Mouse (Mus musculus) neural tube, embryonic 15.5 days (tissue): Measurements from ENCODE around the gene 1700016K19Rik. TPM values are rescaled to one million over a fixed set of nuclear protein-coding genes. Genes with fewer than 3 reads are reported as not detected.

Experiments
- ATAC-seq: fragments of 200-750 bp; cut with Nextera tagmentation; 2 replicates; pipeline ENCODE4 v1.8.0; 2017; ENCODE audit warnings: mild to moderate bottlenecking, moderate TSS enrichment, moderate library complexity; ENCODE audit not compliant: low FRiP score
- H3K27ac ChIP-seq: fragments of 300-500 bp; sonication (generic); replicated peaks from 2 replicates; pipeline ENCODE4 v1.5.1; 2015; ENCODE audit warnings: mild to moderate bottlenecking, inconsistent platforms
- H3K27me3 ChIP-seq: fragments of 300-500 bp; sonication (generic); replicated peaks from 2 replicates; pipeline ENCODE4 v1.6.1; 2015; ENCODE audit warnings: inconsistent platforms
- H3K36me3 ChIP-seq: fragments of 300-500 bp; sonication (generic); 2 replicates; pipeline ENCODE4 v1.6.1; 2015; ENCODE audit warnings: inconsistent platforms
- H3K4me1 ChIP-seq: fragments of 300-500 bp; sonication (generic); 2 replicates; pipeline ENCODE4 v1.6.1; 2015; ENCODE audit warnings: inconsistent platforms
- H3K4me2 ChIP-seq: fragments of 300-500 bp; sonication (generic); 2 replicates; pipeline ENCODE4 v1.6.1; 2015; ENCODE audit warnings: inconsistent platforms, mild to moderate bottlenecking, moderate library complexity
- H3K4me3 ChIP-seq: fragments of 300-500 bp; sonication (generic); replicated peaks from 2 replicates; pipeline ENCODE4 v1.5.1; 2015; ENCODE audit warnings: mild to moderate bottlenecking, inconsistent platforms
- H3K9ac ChIP-seq: fragments of 300-500 bp; sonication (generic); replicated peaks from 2 replicates; pipeline ENCODE4 v1.6.1; 2015; ENCODE audit warnings: mild to moderate bottlenecking, inconsistent platforms
- H3K9me3 ChIP-seq: fragments of 300-500 bp; sonication (generic); replicated peaks from 2 replicates; pipeline ENCODE4 v1.6.1; 2016; ENCODE audit warnings: inconsistent platforms
- WGBS: fragments of 180-500 bp; shearing (Covaris S2); methylation state at CpG from one replicate; pipeline ENCODE4 v1.1.7; 2015; ENCODE audit warnings: mixed read lengths; 5-methylcytosine and 5-hydroxymethylcytosine counted together
- polyA plus RNA-seq: library from polyadenylated mRNA; unstranded; fragments of >200 nt; fragmentation: Nextera tagmentation; extraction: Ambion mirVana; gene quantifications from 2 replicates; pipeline ENCODE4 v1.2.1, GENCODE M21; 2015

1700016K19Rik gene
- polyA plus RNA-seq, 1 experiment from 2014 or later: 3.3 TPM

GRCm38 (mm10) chr11:75966401-75967372, 33.0 kb upstream of the 1700016K19Rik start:
- peak overlapping the region; percentile 60 for H3K4me3 ChIP-seq
- peak overlapping the region; percentile 51 for H3K9ac ChIP-seq
- H3K27ac ChIP-seq: no peak overlapping the region
- H3K9me3 ChIP-seq: no peaks in the 10 kb centered on the region
- peak overlapping the region; percentile 100 for H3K4me2 ChIP-seq
- under 1% methylated on average over 63 of the region's 90 CpGs for WGBS
- H3K36me3 ChIP-seq: no peaks in the 10 kb centered on the region
- peaks cover 13% of the 10 kb centered on the region for H3K27me3 ChIP-seq
- H3K4me1 ChIP-seq: peaks cover 39% of the 10 kb centered on the region
- ATAC-seq: peak; percentile 57

DNA sequence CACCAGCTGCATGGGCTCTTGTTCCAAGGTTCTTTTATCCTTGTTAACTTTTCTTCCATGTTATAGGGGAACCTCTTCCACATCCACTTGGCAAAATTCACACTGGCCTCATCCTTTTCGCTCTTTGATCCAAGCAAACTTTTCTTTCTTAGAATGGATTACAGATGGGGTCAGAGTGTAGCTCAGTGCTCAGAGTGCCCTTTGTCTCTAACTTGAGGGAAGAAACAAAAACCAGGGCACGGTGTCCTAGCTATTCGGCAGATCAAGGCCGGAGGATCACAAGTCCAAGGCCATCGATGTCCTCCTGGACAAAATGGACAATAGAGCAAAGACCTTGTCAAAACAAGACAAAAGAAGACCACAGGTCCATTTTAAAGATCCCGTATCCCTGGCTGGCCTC, 31.0 kb upstream of the 1700016K19Rik start:
- WGBS: 82% methylated on average over 6 of the region's 6 CpGs
- Histone ChIP-seq H3K27me3 (peaks cover 13% of the 10 kb centered on the region), H3K27ac (no peak overlapping the region), H3K9ac (no peak overlapping the region), H3K4me1 (peaks cover 36% of the 10 kb centered on the region), H3K36me3 (no peaks in the 10 kb centered on the region), H3K4me3 (no peak overlapping the region), H3K4me2 (no peak overlapping the region), H3K9me3 (no peaks in the 10 kb centered on the region)
- no peak for ATAC-seq

- WGBS: 24% methylated on average over 3 of the region's 3 CpGs
- Histone ChIP-seq H3K9ac (no peak overlapping the region), H3K27me3 (peaks cover 5% of the 10 kb centered on the region), H3K4me2 (no peak overlapping the region), H3K27ac (no peak overlapping the region), H3K9me3 (no peaks in the 10 kb centered on the region), H3K36me3 (no peaks in the 10 kb centered on the region), H3K4me3 (no peak overlapping the region), H3K4me1 (peaks cover 19% of the 10 kb centered on the region)
- ATAC-seq: no peak
Measured at GRCm38 (mm10) chr11:75970629-75971028, 29.1 kb upstream of the 1700016K19Rik start.

DNA sequence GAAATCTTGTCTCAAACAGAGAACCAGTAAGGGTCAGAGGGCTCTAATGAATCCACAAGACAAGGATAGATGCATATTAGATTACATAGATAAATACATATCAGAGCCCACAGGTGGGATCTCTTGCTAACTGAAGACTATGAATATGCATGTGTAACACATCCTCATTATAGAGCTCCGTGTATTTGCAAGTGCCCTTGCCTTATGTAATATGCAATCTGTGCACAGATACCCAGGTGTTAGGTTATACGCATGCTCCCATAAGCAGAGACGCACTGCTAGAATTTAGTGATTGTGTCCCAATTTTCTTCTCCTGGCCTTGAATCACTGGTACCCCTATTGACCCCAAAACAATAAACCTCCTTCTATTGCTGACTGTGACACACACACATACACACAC, 27.5 kb upstream of the 1700016K19Rik start:
- no peak overlapping the region for H3K9ac ChIP-seq
- H3K9me3 ChIP-seq: no peaks in the 10 kb centered on the region
- H3K36me3 ChIP-seq: no peaks in the 10 kb centered on the region
- no peak for ATAC-seq
- no peak overlapping the region for H3K4me3 ChIP-seq
- H3K4me2 ChIP-seq: no peak overlapping the region
- H3K27ac ChIP-seq: no peak overlapping the region
- WGBS: 85% methylated on average over 3 of the region's 3 CpGs
- peaks cover 4% of the 10 kb centered on the region for H3K27me3 ChIP-seq
- peaks cover 4% of the 10 kb centered on the region for H3K4me1 ChIP-seq

DNA sequence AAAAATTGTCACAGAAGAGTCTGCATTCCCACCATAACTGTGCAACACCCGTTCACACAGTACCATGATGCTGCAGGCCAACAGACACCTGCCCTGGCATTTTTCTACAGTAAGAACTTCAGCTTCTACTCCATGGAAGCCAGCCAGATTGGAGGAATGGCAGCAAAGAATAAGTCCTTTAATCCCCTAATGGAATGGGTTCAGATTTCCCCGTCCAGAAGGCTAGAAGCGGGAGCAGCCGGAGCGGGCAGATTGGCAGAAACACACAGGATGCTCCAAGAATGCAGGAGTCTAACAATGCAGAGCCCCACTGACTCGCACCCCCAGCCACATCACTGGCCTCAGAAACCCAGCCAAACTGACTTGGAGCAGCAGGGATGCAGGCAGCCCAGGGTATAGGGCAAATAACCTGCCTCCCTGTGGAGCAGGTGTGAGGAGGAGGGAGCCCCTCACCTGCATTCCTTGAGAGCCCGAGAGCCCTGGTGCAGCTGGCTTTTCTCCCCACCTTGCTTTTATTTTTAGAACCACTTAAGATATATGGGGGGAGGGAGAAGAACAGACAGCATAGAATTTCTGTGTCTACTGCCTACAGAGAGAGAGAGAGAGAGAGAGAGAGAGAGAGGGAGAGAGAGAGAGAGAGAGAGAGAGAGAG, 26.7 kb upstream of the 1700016K19Rik start:
- Histone ChIP-seq H3K27me3 (peaks cover 1% of the 10 kb centered on the region), H3K9ac (no peak overlapping the region), H3K4me3 (no peak overlapping the region), H3K36me3 (no peaks in the 10 kb centered on the region), H3K27ac (no peak overlapping the region), H3K4me2 (no peak overlapping the region), H3K4me1 (no peaks in the 10 kb centered on the region), H3K9me3 (no peaks in the 10 kb centered on the region)
- 46% methylated on average over 7 of the region's 7 CpGs for WGBS
- ATAC-seq: no peak

DNA sequence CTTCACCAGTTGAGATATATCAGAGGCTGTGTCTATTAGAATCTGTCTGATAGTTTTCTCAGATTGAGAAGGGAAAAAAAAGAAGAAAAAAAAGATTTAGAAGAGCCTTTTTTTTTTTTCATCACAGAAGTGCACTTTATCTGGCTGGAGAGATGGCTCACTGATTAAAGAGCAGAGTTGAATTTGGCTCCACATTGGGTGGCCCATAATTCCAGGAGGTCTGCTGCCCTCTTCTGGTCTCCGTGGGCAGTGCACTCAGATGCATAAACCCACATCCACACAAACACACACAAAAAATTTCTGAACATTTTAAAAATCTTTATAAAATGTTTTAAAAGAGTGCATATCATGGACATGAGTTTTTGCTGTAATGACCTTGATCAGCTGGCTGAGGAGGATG, 25.7 kb upstream of the 1700016K19Rik start:
- Histone ChIP-seq H3K4me3 (no peak overlapping the region), H3K9ac (no peak overlapping the region), H3K27ac (no peak overlapping the region), H3K27me3 (no peaks in the 10 kb centered on the region; the same call in 1 of the 2 replicates), H3K4me1 (no peaks in the 10 kb centered on the region), H3K9me3 (no peaks in the 10 kb centered on the region), H3K4me2 (no peak overlapping the region), H3K36me3 (no peaks in the 10 kb centered on the region)
- ATAC-seq: no peak
- WGBS: 89% methylated on average over 1 of the region's 1 CpGs

GRCm38 (mm10) chr11:75976748-75977147, 23.0 kb upstream of the 1700016K19Rik start:
- Histone ChIP-seq H3K4me1 (no peaks in the 10 kb centered on the region), H3K4me2 (no peak overlapping the region), H3K36me3 (no peaks in the 10 kb centered on the region), H3K4me3 (no peak overlapping the region), H3K27ac (no peak overlapping the region), H3K9me3 (no peaks in the 10 kb centered on the region), H3K9ac (no peak overlapping the region), H3K27me3 (no peaks in the 10 kb centered on the region)
- WGBS: 61% methylated on average over 8 of the region's 8 CpGs
- no peak for ATAC-seq

GRCm38 (mm10) chr11:75978051-75978450, 21.7 kb upstream of the 1700016K19Rik start:
- H3K9ac ChIP-seq: no peak overlapping the region
- no peaks in the 10 kb centered on the region for H3K36me3 ChIP-seq
- no peak overlapping the region for H3K4me3 ChIP-seq
- H3K4me2 ChIP-seq: no peak overlapping the region
- no peak overlapping the region for H3K27ac ChIP-seq
- no peak for ATAC-seq
- no peaks in the 10 kb centered on the region for H3K4me1 ChIP-seq
- WGBS: 85% methylated on average over 6 of the region's 6 CpGs
- H3K27me3 ChIP-seq: no peaks in the 10 kb centered on the region
- H3K9me3 ChIP-seq: no peaks in the 10 kb centered on the region

DNA sequence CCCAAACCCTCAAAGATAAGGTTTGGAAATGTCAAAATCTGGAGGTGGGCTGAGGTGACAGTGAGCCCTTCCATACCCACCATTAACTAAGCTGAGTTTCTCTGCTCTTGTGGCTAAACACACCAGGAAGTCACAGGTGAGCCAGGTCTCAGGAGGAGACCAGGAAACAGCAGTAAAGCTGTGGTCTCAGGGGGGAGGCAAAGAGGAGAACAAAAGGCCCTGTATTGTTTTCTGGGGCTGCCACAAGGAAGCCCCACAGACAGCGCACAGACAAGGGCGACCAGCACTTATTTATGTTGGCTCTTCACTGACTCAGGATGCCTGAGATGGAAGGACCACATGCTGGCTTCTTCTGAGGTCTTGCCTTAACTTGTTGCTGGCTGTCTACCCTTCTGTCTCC, 19.3 kb upstream of the 1700016K19Rik start:
- 29% methylated on average over 2 of the region's 2 CpGs for WGBS

GRCm38 (mm10) chr11:75983194-75983593, 16.5 kb upstream of the 1700016K19Rik start:
- Histone ChIP-seq H3K4me2 (no peak overlapping the region), H3K4me1 (no peaks in the 10 kb centered on the region), H3K4me3 (no peak overlapping the region), H3K27ac (no peak overlapping the region), H3K9ac (no peak overlapping the region), H3K27me3 (no peaks in the 10 kb centered on the region), H3K36me3 (no peaks in the 10 kb centered on the region), H3K9me3 (no peaks in the 10 kb centered on the region)
- no peak for ATAC-seq
- WGBS: 79% methylated on average over 4 of the region's 4 CpGs

More for the DNA sequence above, 19.3 kb upstream of the 1700016K19Rik start:
- ATAC-seq: no peak
- Histone ChIP-seq H3K4me2 (no peak overlapping the region), H3K27ac (no peak overlapping the region), H3K9me3 (no peaks in the 10 kb centered on the region), H3K4me3 (no peak overlapping the region), H3K36me3 (no peaks in the 10 kb centered on the region), H3K27me3 (no peaks in the 10 kb centered on the region), H3K4me1 (no peaks in the 10 kb centered on the region), H3K9ac (no peak overlapping the region)

DNA sequence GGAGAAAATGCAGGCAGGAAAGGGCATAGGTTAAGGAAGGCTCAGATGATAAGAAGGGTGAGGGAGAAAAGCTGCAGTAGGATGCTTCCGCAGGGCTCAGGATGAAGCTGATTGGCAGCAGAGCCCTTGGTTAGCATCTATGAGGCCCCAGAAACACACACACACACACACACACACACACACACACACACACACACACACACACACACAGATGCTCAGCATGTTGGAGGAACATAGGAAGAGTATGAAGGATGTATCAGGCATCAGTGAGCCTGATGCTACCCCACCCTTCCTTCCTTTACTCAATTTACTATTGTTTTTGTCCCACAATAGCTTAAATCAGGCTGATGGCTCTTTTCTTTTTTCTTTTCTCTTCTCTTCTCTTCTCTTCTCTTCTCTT, 15.1 kb upstream of the 1700016K19Rik start:
- Histone ChIP-seq H3K9ac (no peak overlapping the region), H3K4me1 (no peaks in the 10 kb centered on the region), H3K4me2 (no peak overlapping the region), H3K4me3 (no peak overlapping the region), H3K27ac (no peak overlapping the region), H3K9me3 (no peaks in the 10 kb centered on the region), H3K27me3 (no peaks in the 10 kb centered on the region), H3K36me3 (no peaks in the 10 kb centered on the region)
- 86% methylated on average over 1 of the region's 1 CpGs for WGBS
- ATAC-seq: no peak

DNA sequence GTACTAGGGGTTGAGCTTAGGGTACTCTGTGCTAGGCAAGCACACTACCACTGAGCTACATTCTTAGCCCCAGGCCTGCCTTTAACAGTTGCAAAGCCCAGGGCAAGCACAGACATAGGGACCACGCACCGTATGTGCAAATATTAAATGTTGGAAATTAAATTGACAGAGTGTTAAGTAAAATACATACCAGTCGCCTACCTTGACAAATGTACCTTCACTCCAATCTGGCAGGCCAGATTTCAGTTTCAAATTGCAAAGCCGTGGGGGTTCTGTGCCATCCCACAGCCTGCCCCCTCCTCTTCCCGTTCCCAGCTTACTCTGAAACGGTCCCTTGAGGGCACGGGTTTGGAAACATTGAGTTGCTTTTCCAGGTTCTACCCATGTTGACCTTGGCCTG, 13.8 kb upstream of the 1700016K19Rik start:
- no peaks in the 10 kb centered on the region for H3K36me3 ChIP-seq
- 81% methylated on average over 7 of the region's 7 CpGs for WGBS
- no peak for ATAC-seq
- H3K27ac ChIP-seq: no peak overlapping the region
- H3K4me1 ChIP-seq: no peaks in the 10 kb centered on the region
- no peak overlapping the region for H3K4me3 ChIP-seq
- H3K9me3 ChIP-seq: no peaks in the 10 kb centered on the region
- no peaks in the 10 kb centered on the region for H3K27me3 ChIP-seq
- no peak overlapping the region for H3K9ac ChIP-seq
- H3K4me2 ChIP-seq: no peak overlapping the region
